Mouse (Mus musculus) embryo, embryonic 10.5 days (tissue): ENCODE results near the gene Gm4787.
A peak's percentile ranks its signal among the peaks of the same experiment; 100 is the strongest.
"Not testable (repeated sequence)": the region's sequence is repeated elsewhere in the genome, so short reads cannot be mapped to it uniquely, and the experiment has no call there.

Experiments
- DNase-seq: peaks from one replicate; pipeline ENCODE4 v3.0.0-alpha.2; 2015; ENCODE audit warnings: low spot score

Gm4787 gene

DNA sequence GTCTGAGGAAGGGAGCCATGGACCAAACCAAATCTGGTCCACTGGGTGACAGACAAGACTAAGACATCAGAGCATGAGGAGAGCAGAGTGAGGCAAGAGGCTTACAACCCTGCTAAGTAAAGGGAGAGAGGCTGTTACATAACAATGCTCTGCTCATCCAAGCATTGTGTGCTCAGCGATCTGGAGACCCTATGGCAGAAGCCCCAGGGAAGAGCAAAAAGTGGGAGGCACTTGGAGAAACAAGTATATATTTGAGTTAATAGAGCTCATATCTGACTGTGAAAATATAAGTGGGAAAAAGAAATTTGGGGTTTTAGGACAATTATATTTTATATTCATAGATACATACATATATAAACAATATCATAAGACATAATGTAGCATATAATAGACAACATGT lies at the start of gene Gm4787:
Gene Gm4787, minus strand, starts transcription at position 101 of the 400 bp plus-strand sequence.
- not testable (repeated sequence) for DNase-seq

- DNase-seq, result no peak
These were observed 42.6 kb upstream of the Gm4787 start, which contains the start of gene Adam4 for GRCm38 (mm10) chr12:81421846-81422245. Adam4 (minus strand) TSS chr12:81421946.

GRCm38 (mm10) chr12:81413211-81413610 lies 33.9 kb upstream of the Gm4787 start:
- no peak for DNase-seq

- DNase-seq, result no peak
These were observed 29.7 kb upstream of the Gm4787 start for GRCm38 (mm10) chr12:81408966-81409365.

DNA sequence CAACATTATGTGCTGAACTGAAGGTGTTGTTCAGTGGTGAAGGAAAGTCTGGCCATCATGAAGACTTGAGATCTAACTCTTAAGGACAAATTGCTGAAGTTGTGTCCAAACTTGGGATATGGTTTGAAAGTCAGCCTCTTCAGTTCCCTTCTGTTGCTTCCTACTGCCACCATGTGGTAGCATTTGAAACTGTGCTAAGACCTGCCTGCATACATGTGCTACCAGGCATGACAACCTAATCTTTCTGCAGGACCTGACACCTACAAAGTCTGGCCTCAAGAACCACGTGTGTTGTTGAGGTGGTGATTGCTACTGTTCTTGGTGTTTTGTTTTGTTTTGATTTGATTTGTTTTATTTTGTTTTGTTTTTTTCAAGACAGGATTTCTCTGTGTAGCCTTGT lies 22.9 kb upstream of the Gm4787 start:
- peak; percentile 83 for DNase-seq

- no peak for DNase-seq
These were observed 45.4 kb downstream of the Gm4787 start for GRCm38 (mm10) chr12:81333841-81334240.

GRCm38 (mm10) chr12:81332875-81333421 lies 46.3 kb downstream of the Gm4787 start, which contains the start of gene Slc8a3:
Slc8a3 (minus strand) TSS chr12:81333180.
- DNase-seq, result peak; percentile 71

- DNase-seq, result peak; percentile 76
These were observed 47.1 kb downstream of the Gm4787 start for GRCm38 (mm10) chr12:81331937-81332874.

- DNase-seq, result peak; percentile 14
These were observed 48.1 kb downstream of the Gm4787 start for GRCm38 (mm10) chr12:81331046-81331638.
